Mouse (Mus musculus): ENCODE results near the gene Rasgef1b. TPM values are rescaled to one million over a fixed set of nuclear protein-coding genes. Genes with fewer than 3 reads are reported as not detected.

The Rasgef1b gene
- polyA plus RNA-seq, 1 experiment from 2014 or later: 33.9 TPM

DNA sequence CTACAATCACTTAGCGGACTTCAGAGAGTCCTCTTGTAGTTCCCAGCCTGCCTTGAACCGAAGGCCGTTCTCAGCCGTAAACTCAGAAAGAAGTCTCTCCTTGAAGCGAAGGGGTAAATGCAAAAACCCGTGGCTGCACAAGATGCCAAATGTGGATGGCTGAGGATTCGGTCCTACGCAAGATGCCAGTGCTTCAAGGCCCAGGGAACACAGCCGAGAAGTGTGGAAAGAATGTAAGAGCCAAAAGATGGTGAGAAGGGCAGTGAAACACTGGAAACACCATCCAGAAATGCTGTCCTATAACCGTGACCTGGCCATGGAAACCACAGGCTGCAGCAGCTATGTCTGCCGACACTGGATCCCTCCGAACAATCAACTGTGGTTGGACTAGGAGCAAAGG, 313.2 kb downstream of the Rasgef1b start:
- no peak overlapping the region for H3K4me2 ChIP-seq (replicated peaks; ENCODE audit: low read depth, low read length)
- DNase-seq (ENCODE audit: low spot score): no peak
- WGBS: 89% methylated on average over 12 of the region's 12 CpGs

GRCm38 (mm10) chr5:99415049-99415448, 313.8 kb downstream of the Rasgef1b start:
- 83% methylated on average over 2 of the region's 2 CpGs for WGBS
- Histone ChIP-seq H3K36me3 (ENCODE audit: insufficient read depth, low read length) (no peaks in the 10 kb centered on the region), H3K4me3 (ENCODE audit: low read depth, low read length) (no peak overlapping the region), H3K4me2 (replicated peaks; ENCODE audit: low read depth, low read length) (no peak overlapping the region), H3K27ac (ENCODE audit: low read length) (no peak overlapping the region), H3K9ac (replicated peaks; ENCODE audit: low read depth) (no peak overlapping the region), H3K9me3 (ENCODE audit: low read length) (no peaks in the 10 kb centered on the region), H3K4me1 (ENCODE audit: insufficient read depth, low read depth, low read length) (no peaks in the 10 kb centered on the region), H3K27me3 (replicated peaks; ENCODE audit: insufficient read depth, low read length) (no peaks in the 10 kb centered on the region)
- ATAC-seq (no peak), DNase-seq (ENCODE audit: low spot score) (no peak)
- no peak for TF ChIP-seq EP300 (IDR thresholded peaks at IDR 0.05)
- no peak for TF ChIP-seq CTCF (IDR thresholded peaks at IDR 0.05)

More for the DNA sequence above, 313.2 kb downstream of the Rasgef1b start:
- Histone ChIP-seq H3K9me3 (ENCODE audit: low read length) (no peaks in the 10 kb centered on the region), H3K27ac (ENCODE audit: low read length) (no peak overlapping the region), H3K27me3 (replicated peaks; ENCODE audit: insufficient read depth, low read length) (no peaks in the 10 kb centered on the region), H3K4me1 (ENCODE audit: insufficient read depth, low read depth, low read length) (no peaks in the 10 kb centered on the region), H3K4me3 (ENCODE audit: low read depth, low read length) (no peak overlapping the region), H3K36me3 (ENCODE audit: insufficient read depth, low read length) (no peaks in the 10 kb centered on the region), H3K9ac (replicated peaks; ENCODE audit: low read depth) (no peak overlapping the region)
- no peak for ATAC-seq
- no peak for TF ChIP-seq EP300 (IDR thresholded peaks at IDR 0.05)
- no peak for TF ChIP-seq CTCF (IDR thresholded peaks at IDR 0.05)

DNA sequence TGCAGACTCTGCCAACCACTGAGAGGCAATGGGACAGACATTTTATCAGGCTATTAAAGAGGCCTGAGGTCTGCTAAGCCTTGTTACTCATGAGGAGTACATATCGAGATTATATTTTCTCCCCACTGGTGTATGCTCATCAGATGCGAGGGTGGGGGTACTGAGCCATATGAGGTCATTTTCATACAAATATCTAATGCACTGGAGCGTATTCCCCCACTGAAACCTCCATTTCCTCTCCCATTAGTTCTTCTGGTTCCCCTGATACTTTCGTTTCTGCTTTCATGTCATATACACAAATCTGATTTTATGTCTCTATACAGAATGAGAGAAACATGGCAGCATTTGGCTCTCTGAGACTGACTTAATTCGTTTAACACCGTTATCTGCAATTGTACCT, 314.6 kb downstream of the Rasgef1b start:
- no peak overlapping the region for H3K9ac ChIP-seq (replicated peaks; ENCODE audit: low read depth)
- H3K27ac ChIP-seq (ENCODE audit: low read length): no peak overlapping the region
- H3K27me3 ChIP-seq (replicated peaks; ENCODE audit: insufficient read depth, low read length): no peaks in the 10 kb centered on the region
- H3K9me3 ChIP-seq (ENCODE audit: low read length): no peaks in the 10 kb centered on the region
- H3K4me3 ChIP-seq (ENCODE audit: low read depth, low read length): no peak overlapping the region
- no peaks in the 10 kb centered on the region for H3K4me1 ChIP-seq (ENCODE audit: insufficient read depth, low read depth, low read length)
- ATAC-seq: no peak
- no peak overlapping the region for H3K4me2 ChIP-seq (replicated peaks; ENCODE audit: low read depth, low read length)
- no peak for TF ChIP-seq CTCF (IDR thresholded peaks at IDR 0.05)
- TF ChIP-seq EP300 (IDR thresholded peaks at IDR 0.05): no peak
- 91% methylated on average over 6 of the region's 6 CpGs for WGBS
- no peaks in the 10 kb centered on the region for H3K36me3 ChIP-seq (ENCODE audit: insufficient read depth, low read length)
- no peak for DNase-seq (ENCODE audit: low spot score)

- Histone ChIP-seq H3K4me3 (ENCODE audit: low read depth, low read length) (no peak overlapping the region), H3K27me3 (replicated peaks; ENCODE audit: insufficient read depth, low read length) (no peaks in the 10 kb centered on the region), H3K4me2 (replicated peaks; ENCODE audit: low read depth, low read length) (no peak overlapping the region), H3K9me3 (ENCODE audit: low read length) (no peaks in the 10 kb centered on the region), H3K4me1 (ENCODE audit: insufficient read depth, low read depth, low read length) (no peaks in the 10 kb centered on the region), H3K36me3 (ENCODE audit: insufficient read depth, low read length) (no peaks in the 10 kb centered on the region), H3K9ac (replicated peaks; ENCODE audit: low read depth) (no peak overlapping the region), H3K27ac (ENCODE audit: low read length) (no peak overlapping the region)
- ATAC-seq: no peak
- DNase-seq (ENCODE audit: low spot score): no peak
- no peak for TF ChIP-seq EP300 (IDR thresholded peaks at IDR 0.05)
- TF ChIP-seq CTCF (IDR thresholded peaks at IDR 0.05): no peak
- WGBS: 83% methylated on average over 1 of the region's 1 CpGs
Observed at GRCm38 (mm10) chr5:99413851-99414250, 315.0 kb downstream of the Rasgef1b start.

DNA sequence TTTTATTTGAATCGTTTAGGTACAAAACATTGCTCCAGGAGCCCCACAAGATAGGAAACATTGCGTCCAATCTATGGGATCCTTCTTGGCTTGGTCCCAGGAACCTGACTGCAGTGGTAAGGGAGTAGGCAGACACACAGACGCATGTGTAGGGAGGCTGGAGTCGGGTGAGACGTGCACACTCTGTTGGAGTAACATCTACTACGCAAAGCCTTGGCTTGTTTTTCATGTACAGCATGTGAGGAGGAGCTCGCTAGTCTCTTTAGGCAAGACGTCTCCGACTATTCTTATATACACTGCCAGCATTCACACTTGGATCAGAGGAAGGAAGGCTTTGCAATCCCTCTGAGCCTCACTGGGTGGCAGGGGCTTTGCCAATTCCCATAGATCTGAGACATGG, 315.5 kb downstream of the Rasgef1b start:
- H3K9ac ChIP-seq (replicated peaks; ENCODE audit: low read depth): no peak overlapping the region
- H3K4me1 ChIP-seq (ENCODE audit: insufficient read depth, low read depth, low read length): no peaks in the 10 kb centered on the region
- H3K4me3 ChIP-seq (ENCODE audit: low read depth, low read length): no peak overlapping the region
- H3K27me3 ChIP-seq (replicated peaks; ENCODE audit: insufficient read depth, low read length): no peaks in the 10 kb centered on the region
- H3K9me3 ChIP-seq (ENCODE audit: low read length): no peaks in the 10 kb centered on the region
- no peak for TF ChIP-seq EP300 (IDR thresholded peaks at IDR 0.05)
- TF ChIP-seq CTCF (IDR thresholded peaks at IDR 0.05): no peak
- H3K36me3 ChIP-seq (ENCODE audit: insufficient read depth, low read length): no peaks in the 10 kb centered on the region
- H3K4me2 ChIP-seq (replicated peaks; ENCODE audit: low read depth, low read length): no peak overlapping the region
- no peak for DNase-seq (ENCODE audit: low spot score)
- ATAC-seq: no peak
- H3K27ac ChIP-seq (ENCODE audit: low read length): no peak overlapping the region
- 82% methylated on average over 9 of the region's 9 CpGs for WGBS

DNA sequence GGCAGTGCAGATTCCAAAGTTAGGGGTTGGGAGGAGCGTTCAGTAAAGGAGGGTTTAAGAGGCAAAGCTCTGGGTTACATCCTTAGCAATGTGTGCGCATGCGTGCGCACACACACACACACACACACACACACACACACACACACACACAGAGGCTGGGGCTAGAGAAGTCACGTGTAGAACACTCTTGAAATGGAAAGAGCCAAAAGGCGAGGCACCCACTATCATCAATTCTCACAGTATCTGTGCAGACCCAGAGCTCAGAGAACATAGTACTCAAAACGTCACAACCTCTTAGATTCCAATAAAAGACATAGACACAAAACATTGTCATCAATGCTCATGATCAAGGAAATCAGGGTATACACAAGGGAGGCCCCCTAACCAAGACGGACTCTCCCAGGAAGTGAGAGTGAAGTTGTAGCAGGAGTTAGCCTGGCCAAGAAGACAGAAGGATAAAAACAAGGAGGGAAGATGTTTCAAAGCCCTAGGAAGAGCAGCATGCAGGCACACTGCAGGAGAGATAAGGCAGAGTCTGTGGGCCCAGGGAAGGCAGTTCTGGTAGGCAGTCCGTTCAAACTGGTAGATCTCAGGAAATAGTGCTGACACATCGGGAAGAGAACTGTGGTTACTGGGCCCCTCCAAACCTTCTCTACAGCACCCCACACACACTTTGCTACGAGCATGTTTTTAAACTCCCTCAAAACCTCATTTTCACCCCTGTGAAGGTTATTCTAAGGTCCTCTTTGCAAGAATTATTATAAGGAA, 324.3 kb downstream of the Rasgef1b start:
- no peak for TF ChIP-seq EP300 (IDR thresholded peaks at IDR 0.05)
- TF ChIP-seq CTCF (IDR thresholded peaks at IDR 0.05): no peak
- Histone ChIP-seq H3K27ac (ENCODE audit: low read length) (no peak overlapping the region), H3K27me3 (replicated peaks; ENCODE audit: insufficient read depth, low read length) (no peaks in the 10 kb centered on the region), H3K36me3 (ENCODE audit: insufficient read depth, low read length) (no peaks in the 10 kb centered on the region), H3K9ac (replicated peaks; ENCODE audit: low read depth) (no peak overlapping the region), H3K4me2 (replicated peaks; ENCODE audit: low read depth, low read length) (no peak overlapping the region), H3K4me1 (ENCODE audit: insufficient read depth, low read depth, low read length) (no peaks in the 10 kb centered on the region), H3K4me3 (ENCODE audit: low read depth, low read length) (no peak overlapping the region), H3K9me3 (ENCODE audit: low read length) (no peaks in the 10 kb centered on the region)
- WGBS: 79% methylated on average over 11 of the region's 11 CpGs
- ATAC-seq: no peak
- no peak for DNase-seq (ENCODE audit: low spot score)

All from lung, postnatal 0 days (tissue).